Mouse (Mus musculus): Measurements from ENCODE around the gene Acta2. TPM values are rescaled to one million over a fixed set of nuclear protein-coding genes. Genes with fewer than 3 reads are reported as not detected.

The Acta2 gene
- 100 to 1,000 TPM; 375 to 430 TPM for total RNA-seq (2021)
- long read RNA-seq, experiment 1, transcript Acta2-201 (9 exons, 2,035 nt) = major isoform, 333 of 369 reads
- long read RNA-seq, experiment 1, partial matches to known transcripts = 24 of 369 reads
- long read RNA-seq, experiment 1, other reads (novel, unspliced or antisense) = 12 of 369 reads
- long read RNA-seq, experiment 2, transcript Acta2-201 (9 exons, 2,035 nt) = major isoform, 276 of 296 reads
- long read RNA-seq, experiment 2, partial matches to known transcripts = 15 of 296 reads
- long read RNA-seq, experiment 2, other reads (novel, unspliced or antisense) = 5 of 296 reads

- DNase-seq (ENCODE audit: low spot score in 2 of 2) = peak; percentile 41 to 56
Observed at GRCm38 (mm10) chr19:34254880-34255681, at the start of gene Acta2. TSS of gene Acta2 (minus strand) at chr19:34255590.

GRCm38 (mm10) chr19:34304917-34305316, 49.5 kb upstream of the Acta2 start:
- no peak for DNase-seq (ENCODE audit: low spot score in 2 of 2)

GRCm38 (mm10) chr19:34300430-34300829, 45.0 kb upstream of the Acta2 start:
- DNase-seq (ENCODE audit: low spot score in 2 of 2) = no peak

GRCm38 (mm10) chr19:34299229-34299628, 43.8 kb upstream of the Acta2 start:
- DNase-seq (ENCODE audit: low spot score in 2 of 2) = no peak

GRCm38 (mm10) chr19:34298531-34298930, 43.1 kb upstream of the Acta2 start:
- no peak for DNase-seq (ENCODE audit: low spot score in 2 of 2)

GRCm38 (mm10) chr19:34295442-34295841, 40.1 kb upstream of the Acta2 start:
- DNase-seq (ENCODE audit: low spot score in 2 of 2) = no peak

- DNase-seq (ENCODE audit: low spot score in 2 of 2) = no peak
Observed at GRCm38 (mm10) chr19:34293376-34293947, 38.1 kb upstream of the Acta2 start.

GRCm38 (mm10) chr19:34292701-34293100, 37.3 kb upstream of the Acta2 start:
- no peak for DNase-seq (ENCODE audit: low spot score in 2 of 2)

- DNase-seq (ENCODE audit: low spot score in 2 of 2) = no peak
Observed at GRCm38 (mm10) chr19:34291956-34292355, 36.6 kb upstream of the Acta2 start.

- no peak for DNase-seq (ENCODE audit: low spot score in 2 of 2)
Observed at GRCm38 (mm10) chr19:34291379-34291778, 36.0 kb upstream of the Acta2 start.

GRCm38 (mm10) chr19:34290872-34291341, 35.5 kb upstream of the Acta2 start:
- peak in 1 of 2 experiments; percentile 11 for DNase-seq (ENCODE audit: low spot score in 2 of 2)

- peak; percentile 28 to 70 for DNase-seq (ENCODE audit: low spot score in 2 of 2)
Observed at GRCm38 (mm10) chr19:34289948-34290789, 34.8 kb upstream of the Acta2 start, which contains the start of gene Fas. TSS of gene Fas (plus strand) at chr19:34290666.

GRCm38 (mm10) chr19:34288696-34289095, 33.3 kb upstream of the Acta2 start:
- DNase-seq (ENCODE audit: low spot score in 2 of 2) = no peak

GRCm38 (mm10) chr19:34287656-34288415, 32.4 kb upstream of the Acta2 start:
- no peak for DNase-seq (ENCODE audit: low spot score in 2 of 2)

GRCm38 (mm10) chr19:34287221-34287620, 31.8 kb upstream of the Acta2 start:
- no peak for DNase-seq (ENCODE audit: low spot score in 2 of 2)

GRCm38 (mm10) chr19:34284826-34285225, 29.4 kb upstream of the Acta2 start:
- DNase-seq (ENCODE audit: low spot score in 2 of 2) = no peak

- DNase-seq (ENCODE audit: low spot score in 2 of 2) = peak in 1 of 2 experiments; percentile 11
Observed at GRCm38 (mm10) chr19:34284383-34284782, 29.0 kb upstream of the Acta2 start.

- no peak for DNase-seq (ENCODE audit: low spot score in 2 of 2)
Observed at GRCm38 (mm10) chr19:34283614-34284013, 28.2 kb upstream of the Acta2 start.

GRCm38 (mm10) chr19:34278078-34278477, 22.7 kb upstream of the Acta2 start:
- DNase-seq (ENCODE audit: low spot score in 2 of 2) = no peak

- DNase-seq (ENCODE audit: low spot score in 2 of 2) = no peak
Observed at GRCm38 (mm10) chr19:34273073-34273472, 17.7 kb upstream of the Acta2 start.

Data from gastrocnemius, postnatal 4 days (tissue).